Mouse (Mus musculus): Measurements from ENCODE around the gene Olfr648.

Olfr648 gene

DNA sequence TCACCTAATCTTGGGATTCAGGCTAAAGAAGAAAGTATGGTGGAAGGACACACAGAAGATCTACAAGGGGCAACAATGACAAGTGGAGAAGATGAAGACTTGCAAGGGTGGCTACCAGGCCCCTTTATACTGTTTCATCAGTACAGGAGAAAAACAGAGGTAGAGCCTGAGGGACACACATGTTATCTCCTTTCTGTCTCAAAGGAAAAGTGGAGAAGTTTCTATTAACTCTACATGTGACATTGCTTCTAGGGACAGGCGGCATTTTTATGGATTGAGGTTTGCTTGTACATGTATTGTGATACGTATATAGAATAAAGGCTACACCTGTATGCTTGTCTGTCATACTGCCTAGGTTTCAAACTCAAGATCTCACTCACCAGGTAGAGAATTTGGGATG, at the start of gene Olfr648:
Gene Olfr648, minus strand, starts transcription at position 101 of the 400 bp plus-strand sequence.
- DNase-seq (ENCODE audit: low read depth, low spot score): no peak

DNA sequence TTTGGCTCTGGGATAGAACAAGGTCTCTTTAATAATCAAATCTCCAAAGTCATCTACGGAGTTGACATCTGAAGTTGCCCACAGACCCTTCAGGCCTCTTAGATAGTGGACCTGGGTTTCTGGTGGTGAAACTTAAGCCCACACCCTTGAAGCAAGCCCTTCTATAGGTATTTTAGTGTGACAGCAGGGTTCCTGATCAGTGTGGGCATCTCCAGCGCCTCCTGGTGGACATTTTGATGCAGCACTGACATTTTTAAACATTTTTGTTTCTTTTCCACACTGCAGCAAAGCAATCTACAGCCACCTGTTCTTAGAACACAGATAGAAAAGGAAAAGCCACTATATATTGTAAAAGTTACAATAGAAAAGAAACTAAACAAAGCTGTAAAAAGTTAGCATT, 48.0 kb upstream of the Olfr648 start:
- DNase-seq (ENCODE audit: low read depth, low spot score): peak; percentile 19

DNA sequence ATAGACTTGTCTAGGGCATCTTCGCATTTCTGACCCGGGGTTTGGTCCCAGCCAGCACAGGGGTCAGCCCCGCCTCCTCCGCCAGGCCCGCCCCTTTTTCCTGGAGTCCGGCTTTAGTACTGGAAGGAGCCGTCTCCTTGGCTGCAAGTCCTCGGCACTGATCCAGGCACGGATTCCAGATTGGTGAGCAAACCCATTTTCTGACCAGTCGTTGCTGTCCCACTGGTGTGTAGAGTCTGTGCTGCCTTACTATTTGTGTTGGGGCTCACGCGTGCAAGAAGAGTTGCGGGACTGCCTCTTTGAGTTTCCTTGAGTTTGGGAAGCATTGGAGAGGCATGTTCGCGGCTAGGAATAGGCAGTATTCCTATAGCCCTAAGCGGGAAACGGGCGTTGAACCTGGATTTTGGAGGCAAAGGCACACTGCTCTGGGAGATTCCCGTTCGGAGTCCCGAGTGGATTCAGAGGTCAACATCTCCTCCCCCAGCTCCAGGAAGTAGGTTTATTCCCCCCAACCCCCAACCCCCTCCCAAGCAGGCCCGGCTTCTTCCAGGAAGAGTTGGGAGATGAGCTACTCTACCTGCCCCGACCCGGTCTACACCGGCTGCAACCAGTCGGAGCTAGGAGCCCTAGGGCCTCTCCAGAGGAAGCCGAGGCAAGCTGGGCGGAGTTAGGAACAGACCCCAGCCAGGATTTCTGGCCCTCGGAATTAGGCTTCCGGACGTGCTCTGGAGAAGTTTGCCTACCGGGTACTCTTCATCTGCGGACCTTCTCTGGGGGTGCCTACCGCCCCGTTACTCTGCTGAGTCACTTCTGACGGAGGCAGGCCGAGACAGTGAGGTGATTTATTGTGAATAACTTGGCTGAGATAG, 35.7 kb upstream of the Olfr648 start, which contains the start of gene Trim6:
Gene Trim6, plus strand, starts transcription at position 93 of the 869 bp plus-strand sequence.
- DNase-seq (ENCODE audit: low read depth, low spot score): no peak

DNA sequence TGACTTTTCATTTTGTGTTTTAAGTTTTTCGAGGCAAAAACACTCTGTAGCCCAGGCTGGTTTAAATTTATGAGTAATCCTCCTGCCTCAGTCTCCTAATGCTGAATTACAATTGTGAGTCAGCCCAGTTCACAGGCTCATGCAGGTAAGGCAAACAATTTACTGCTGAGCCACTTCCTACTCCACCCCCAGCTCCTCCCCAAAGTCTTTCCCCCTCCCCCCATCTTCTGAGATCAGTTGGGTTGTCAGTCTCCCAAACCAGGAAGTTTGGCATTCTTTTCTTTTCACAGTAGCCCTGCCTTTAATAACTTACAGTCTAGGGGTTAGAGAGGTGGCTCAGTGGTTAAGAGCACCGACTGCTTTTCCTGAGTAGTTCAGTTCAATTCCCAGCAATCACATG, 34.7 kb upstream of the Olfr648 start:
- DNase-seq (ENCODE audit: low read depth, low spot score): no peak

DNA sequence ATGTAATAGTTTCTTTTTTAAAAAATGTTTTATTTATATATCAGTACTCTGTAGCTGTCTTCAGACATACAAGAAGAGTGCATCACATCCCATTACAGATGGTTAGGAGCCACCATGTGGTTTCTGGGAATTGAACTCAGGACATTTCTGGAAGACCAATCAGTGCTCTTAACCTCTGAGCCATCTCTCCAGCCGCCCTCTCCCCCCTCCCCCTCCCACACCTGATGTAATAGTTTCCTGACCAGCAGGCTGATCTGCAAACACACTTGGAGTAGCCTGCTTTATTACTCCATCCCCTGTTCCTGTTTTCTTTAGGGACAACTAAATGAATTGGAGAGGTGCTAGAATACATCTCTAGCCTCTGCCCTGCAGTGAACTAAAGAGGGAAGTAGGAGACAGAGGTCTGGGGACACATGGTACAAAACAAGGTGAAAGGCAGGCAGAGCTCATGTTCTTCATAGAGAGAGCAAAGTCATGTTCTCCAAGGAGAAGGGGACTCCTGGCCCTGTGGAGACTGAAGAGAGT, 32.9 kb upstream of the Olfr648 start:
- no peak for DNase-seq (ENCODE audit: low read depth, low spot score)

DNA sequence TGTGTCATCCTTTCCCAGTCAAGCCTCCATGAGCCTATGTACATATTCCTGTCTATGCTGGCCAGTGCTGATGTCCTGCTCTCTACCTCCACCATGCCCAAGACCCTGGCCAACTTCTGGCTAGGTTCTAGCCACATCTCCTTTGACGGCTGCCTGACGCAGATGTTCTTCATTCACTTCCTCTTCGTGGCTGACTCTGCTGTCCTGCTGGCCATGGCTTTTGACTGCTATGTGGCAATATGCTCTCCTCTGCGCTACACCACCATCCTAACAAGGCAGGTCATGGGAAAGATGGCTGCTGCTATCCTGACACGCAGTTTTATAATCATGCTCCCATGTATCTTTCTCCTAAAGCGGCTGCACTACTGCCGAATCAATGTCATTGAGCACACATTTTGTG, 23.0 kb upstream of the Olfr648 start:
- no peak for DNase-seq (ENCODE audit: low read depth, low spot score)

DNA sequence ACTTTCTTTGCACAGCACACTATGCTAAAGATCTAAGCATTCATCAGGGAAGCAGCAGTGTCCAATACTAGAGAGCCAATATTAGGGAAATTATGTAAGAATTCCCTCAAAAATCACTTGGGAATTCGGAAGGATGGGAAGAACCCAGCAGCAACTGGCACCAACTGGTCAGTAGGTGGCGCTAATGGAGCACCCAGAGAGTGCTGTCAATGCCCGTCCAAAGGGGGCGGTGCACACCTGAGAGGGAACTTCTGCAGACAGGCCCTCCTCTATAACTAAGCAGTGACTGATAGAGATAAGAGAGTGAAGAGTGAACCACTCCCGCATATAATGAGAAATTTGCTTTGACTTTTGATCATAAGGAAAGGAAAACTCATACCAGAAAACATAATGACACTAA, 16.6 kb upstream of the Olfr648 start:
- DNase-seq (ENCODE audit: low read depth, low spot score): peak; percentile 21

DNA sequence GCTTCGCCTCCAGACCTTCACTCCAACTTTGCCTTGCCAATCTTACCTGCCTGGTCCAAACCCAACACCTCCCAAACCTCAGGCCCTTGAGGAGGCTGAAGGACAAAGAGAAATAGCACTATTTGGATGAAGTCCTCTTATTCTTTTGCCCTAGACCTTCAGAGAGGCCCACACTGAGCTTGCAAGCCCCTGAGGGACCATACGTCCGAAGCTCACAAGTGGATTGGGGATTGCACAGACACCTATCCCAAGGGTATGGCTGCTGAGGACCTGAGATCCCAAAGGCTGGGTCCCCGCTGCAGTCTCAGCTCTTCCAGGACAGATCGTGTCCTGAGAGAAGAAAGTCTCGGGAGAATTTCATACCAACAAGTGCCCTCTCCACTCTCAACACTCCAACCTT, 12.7 kb upstream of the Olfr648 start, which contains the start of gene Olfr649:
Gene Olfr649, minus strand, starts transcription at position 101 of the 400 bp plus-strand sequence.
- no peak for DNase-seq (ENCODE audit: low read depth, low spot score)

DNA sequence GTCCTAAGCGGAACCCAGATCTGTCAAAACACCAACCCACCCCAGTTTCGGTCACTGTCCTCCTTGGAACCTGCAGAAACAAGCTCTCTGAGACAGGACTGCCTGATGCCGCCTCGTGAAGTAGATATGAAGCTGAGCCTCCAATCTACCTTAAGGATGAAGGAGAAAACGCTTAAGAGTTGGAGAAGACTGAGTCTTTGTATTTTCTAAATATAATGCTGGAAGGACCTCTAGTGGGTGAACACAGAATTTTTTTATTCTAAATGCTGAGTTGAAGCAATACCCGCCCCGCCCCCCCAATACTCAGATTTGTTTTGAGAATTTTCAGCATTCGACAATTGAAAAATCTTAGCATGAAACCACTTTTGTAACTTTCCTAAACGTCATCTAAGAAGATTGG, 8.1 kb upstream of the Olfr648 start:
- no peak for DNase-seq (ENCODE audit: low read depth, low spot score)

DNA sequence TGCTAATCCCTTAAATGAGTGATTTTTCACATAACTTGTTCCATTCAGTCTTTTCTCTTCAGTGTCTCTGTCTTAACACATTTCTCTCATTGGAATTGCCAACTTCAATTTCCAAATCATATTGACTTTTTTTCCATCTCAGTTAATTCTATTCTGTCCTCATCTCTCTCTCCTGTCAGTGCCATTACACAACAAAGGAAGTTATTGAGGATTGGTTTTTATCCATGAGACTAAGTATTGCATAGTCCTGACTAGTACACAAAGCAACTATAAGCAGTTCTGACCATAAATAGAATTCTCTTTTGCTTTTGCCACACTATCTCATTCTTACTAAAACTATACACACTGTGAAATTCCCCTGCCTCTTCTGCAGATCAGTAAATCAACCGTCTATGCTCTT, 4.1 kb downstream of the Olfr648 start:
- DNase-seq (ENCODE audit: low read depth, low spot score): no peak

DNA sequence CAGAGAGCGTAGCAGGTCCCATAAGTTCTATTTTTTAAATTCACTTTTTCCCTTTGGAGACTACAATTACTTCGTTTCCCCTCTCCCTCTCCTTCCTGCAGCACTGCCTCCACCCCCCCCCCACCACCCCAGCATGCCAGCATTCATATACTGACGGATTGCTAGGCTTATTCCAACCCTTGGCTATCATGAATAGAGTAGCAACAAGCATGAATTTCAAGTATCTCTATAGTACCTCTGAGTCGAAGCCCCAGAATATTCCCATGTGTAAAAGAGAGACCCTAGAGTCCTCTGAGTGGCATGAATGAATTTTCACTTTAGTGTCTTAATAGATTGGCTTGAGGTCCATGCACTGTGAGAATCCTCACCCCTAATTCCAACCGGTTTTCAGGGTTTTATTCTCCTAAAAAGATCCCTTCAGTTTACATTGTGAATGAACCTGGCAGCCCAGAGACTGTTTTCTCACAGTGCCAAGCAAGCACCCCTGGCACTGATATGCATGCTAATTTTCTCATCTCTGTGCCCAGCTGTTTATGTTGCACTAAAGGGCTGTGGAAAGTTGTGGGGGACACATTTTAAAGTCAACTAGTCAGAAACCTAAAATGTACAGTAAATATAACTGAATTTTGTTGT, 4.7 kb downstream of the Olfr648 start:
- DNase-seq (ENCODE audit: low read depth, low spot score): no peak

DNA sequence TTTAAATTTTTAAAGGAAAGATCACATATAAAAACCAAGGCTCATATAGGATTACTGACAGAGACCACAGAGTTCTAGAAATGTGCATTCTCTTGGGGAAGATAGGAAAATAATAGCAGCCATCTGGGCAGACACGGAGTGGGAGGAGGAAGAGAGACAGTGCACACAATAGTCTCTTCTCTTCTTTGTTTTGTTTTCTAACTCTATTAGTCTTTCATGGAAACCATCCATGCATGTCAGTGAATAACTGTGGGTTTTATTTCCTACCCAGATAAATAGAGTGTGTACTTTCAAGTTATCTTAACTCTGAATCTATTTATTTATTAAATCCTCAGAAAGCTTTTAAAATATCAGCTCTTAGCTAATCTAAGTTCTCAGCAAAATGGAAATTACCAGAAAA, 8.1 kb downstream of the Olfr648 start:
- no peak for DNase-seq (ENCODE audit: low read depth, low spot score)

DNA sequence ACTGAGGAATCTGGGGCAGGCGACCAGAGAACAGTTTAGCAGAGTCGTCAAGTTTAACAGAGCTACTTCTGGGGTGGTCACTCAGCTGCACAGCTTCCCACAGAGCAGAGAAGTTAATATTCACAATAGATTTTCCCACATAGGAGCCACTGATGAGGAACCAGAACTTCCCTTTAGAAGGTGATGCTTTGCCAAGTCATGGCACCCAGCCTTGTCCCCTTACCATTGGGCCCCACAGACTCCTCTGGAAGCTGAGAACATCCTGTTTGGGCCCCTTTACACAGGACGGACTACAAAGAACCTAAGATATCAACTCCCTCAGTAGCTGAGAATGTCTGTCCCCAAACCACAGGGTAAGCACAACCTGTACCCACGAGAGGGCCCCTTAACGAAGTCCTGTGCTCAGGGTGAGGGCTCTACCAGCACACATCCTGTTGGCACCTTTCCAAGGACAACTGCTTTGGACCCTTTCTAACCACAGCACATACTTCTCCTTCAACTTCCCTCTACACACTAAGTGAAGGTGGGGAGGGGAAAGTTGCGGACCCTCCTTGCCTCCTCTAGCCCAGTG, 13.5 kb downstream of the Olfr648 start:
- DNase-seq (ENCODE audit: low read depth, low spot score): no peak

DNA sequence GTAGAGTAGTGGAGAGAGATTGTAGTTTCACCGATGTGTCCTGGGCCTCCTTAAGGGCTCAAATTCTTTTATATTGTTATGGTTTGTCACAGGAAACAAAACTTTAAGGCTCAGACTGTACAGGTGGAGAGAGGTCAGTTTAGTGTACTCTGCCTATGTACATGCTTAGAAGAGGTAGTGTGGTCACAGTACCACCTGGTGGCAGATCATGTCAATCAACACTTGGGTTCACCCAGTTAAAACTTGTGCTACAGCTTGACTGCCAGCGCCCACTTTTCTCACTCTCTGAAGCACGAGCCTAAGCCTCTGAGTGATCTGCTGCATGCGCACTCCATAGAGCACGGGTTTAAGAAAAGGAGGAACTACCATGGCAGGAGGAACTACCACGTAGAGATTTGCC, 16.1 kb downstream of the Olfr648 start:
- DNase-seq (ENCODE audit: low read depth, low spot score): no peak

DNA sequence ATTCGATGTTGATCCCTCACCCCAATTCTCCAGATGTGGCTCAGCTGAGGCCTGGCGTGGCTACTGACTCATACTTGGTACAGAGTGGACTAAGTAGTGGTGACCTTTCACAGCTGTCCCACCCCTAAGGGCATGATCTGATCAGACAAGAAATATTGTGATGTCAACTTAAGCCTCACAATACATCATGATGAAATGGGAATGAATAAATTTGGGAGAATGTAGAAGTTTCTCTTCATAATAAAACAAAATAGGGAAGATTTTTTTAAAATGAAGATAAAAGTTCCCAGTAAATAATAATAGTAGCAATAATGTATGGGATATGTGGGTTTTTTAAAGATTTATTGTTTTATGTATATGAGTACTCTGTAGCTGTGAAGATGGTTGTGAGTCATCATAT, 32.7 kb downstream of the Olfr648 start, which contains the start of gene Ubqlnl:
Gene Ubqlnl, minus strand, starts transcription at position 101 of the 400 bp plus-strand sequence.
- DNase-seq (ENCODE audit: low read depth, low spot score): no peak

DNA sequence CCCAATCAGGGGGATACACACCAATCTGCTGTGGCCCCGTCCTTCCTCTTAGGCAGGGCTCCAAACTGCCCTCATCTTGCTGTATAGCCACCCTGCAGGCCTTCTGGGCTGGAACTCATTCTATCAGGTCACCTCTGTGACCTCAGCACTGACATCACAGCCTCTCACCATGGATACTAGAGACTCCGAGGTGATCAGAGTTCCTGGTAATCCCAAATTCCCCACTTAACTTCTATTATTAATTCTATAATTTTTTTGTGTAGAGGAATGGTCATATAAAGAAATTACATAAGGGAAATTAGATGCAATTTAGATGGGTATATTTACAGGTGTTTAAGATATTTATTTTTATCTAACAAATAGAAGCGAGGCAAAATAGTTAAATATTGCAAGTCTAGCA, 40.0 kb downstream of the Olfr648 start, which contains the start of gene Ubqln3:
Gene Ubqln3, minus strand, starts transcription at position 101 of the 400 bp plus-strand sequence.
- no peak for DNase-seq (ENCODE audit: low read depth, low spot score)

DNA sequence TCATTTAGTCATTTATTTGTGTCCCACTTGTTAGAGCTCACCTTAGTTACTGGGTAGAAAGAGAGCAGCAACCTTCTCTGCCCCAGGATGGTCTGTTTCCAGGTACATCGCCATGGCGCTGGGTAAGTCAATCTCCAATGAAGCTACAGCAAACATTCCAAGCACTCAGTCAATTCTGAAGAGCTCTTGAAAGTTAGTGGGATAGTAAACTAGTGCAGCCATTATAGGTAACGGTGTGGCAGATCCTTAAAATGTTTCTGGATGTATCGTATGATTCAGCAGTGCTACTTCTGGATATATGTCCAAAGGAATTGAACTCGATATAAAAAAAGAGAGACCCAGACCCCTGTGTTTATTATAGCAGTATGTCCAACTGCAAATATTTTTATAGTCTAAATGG, 45.9 kb downstream of the Olfr648 start, which contains the start of gene Olfr643:
Gene Olfr643, minus strand, starts transcription at position 101 of the 400 bp plus-strand sequence.
- DNase-seq (ENCODE audit: low read depth, low spot score): no peak

DNA sequence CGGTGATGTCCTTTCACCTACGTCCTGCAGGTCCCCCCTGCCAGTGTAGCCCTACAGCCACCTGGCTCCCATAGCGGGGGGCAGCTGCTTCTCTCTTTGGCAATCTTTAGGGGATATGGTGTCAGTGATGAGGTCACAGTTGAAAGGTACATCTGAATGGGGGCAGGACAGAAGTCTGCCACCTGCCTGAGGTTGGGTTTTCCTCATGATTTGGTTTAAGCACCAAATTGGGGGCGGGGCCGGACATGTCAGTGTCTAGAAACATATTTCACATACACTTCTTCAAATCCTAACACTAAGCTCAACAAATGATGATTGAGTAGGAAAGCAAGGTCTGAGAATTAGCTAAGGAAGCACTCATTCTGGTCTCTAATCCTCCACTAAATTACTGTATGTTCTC, 53.5 kb downstream of the Olfr648 start, which contains the start of gene Ubqln5:
Gene Ubqln5, minus strand, starts transcription at position 101 of the 400 bp plus-strand sequence.
- no peak for DNase-seq (ENCODE audit: low read depth, low spot score)
